Comparison of ENCODE assay signal across 11 mouse cellular contexts in genomic region chr16:89699710-89700109, GRCm38 (mm10).
DNase-seq lines count a peak whose midpoint lies in the region; ATAC-seq lines count a peak whose summit lies in the region.
"Had no signal": no experiment of that assay in that cellular context is flagged by ENCODE, and none has a peak within 500 bp of the region (broad histone marks: within the 10 kb centered on the region; RNA-seq: fewer than 3 reads in every experiment).

No protein-coding gene starts in this region.

- no peak overlapping the region for H3K4me3 ChIP-seq in heart, embryonic 12.5 days
- H3K4me3 ChIP-seq in midbrain, embryonic 12.5 days = no peak overlapping the region
- no peak overlapping the region for H3K4me3 ChIP-seq in midbrain, embryonic 15.5 days
- H3K4me3 ChIP-seq in embryonic facial prominence, embryonic 10.5 days = no peak overlapping the region
- H3K4me3 ChIP-seq in limb, embryonic 15.5 days = no peak overlapping the region
- H3K4me3 ChIP-seq: lung, embryonic 15.5 days had no signal

- peak; percentile 14 to 18 for DNase-seq in heart, postnatal 10 days
- peak; percentile 37 for DNase-seq in embryonic facial prominence, embryonic 10.5 days (ENCODE audit: low spot score)
- no peak for DNase-seq in layer of hippocampus, adult 18-20 months (ENCODE audit: low spot score in 2 of 2)
- no peak for DNase-seq in yolk sac, embryonic 10.5 days (ENCODE audit: low spot score)
- DNase-seq: adrenal gland, adult 2 months; gastrocnemius, postnatal 36 days had no signal

- no peak for ATAC-seq in heart, embryonic 12.5 days (ENCODE audit: insufficient number of reproducible peaks, low FRiP score)
- peak; percentile 55 for ATAC-seq in midbrain, embryonic 12.5 days (ENCODE audit: low FRiP score, low read depth)
- ATAC-seq in midbrain, embryonic 15.5 days (replicated peaks) = no peak
- no peak for ATAC-seq in limb, embryonic 15.5 days (ENCODE audit: insufficient number of reproducible peaks, low FRiP score, low TSS enrichment, low read depth)

- H3K9me3 ChIP-seq in heart, embryonic 12.5 days (replicated peaks) = no peaks in the 10 kb centered on the region
- no peaks in the 10 kb centered on the region for H3K9me3 ChIP-seq in midbrain, embryonic 12.5 days
- H3K9me3 ChIP-seq in midbrain, embryonic 15.5 days = no peaks in the 10 kb centered on the region
- no peaks in the 10 kb centered on the region for H3K9me3 ChIP-seq in embryonic facial prominence, embryonic 10.5 days
- no peaks in the 10 kb centered on the region for H3K9me3 ChIP-seq in limb, embryonic 15.5 days
- H3K9me3 ChIP-seq: lung, embryonic 15.5 days had no signal

- H3K4me1 ChIP-seq in heart, embryonic 12.5 days (replicated peaks) = peaks cover 25% of the 10 kb centered on the region
- peaks cover 8% of the 10 kb centered on the region; the same call in 1 of the 2 replicates for H3K4me1 ChIP-seq in midbrain, embryonic 12.5 days
- no peaks in the 10 kb centered on the region for H3K4me1 ChIP-seq in midbrain, embryonic 15.5 days
- peaks cover 17% of the 10 kb centered on the region for H3K4me1 ChIP-seq in embryonic facial prominence, embryonic 10.5 days
- H3K4me1 ChIP-seq in limb, embryonic 15.5 days = peaks cover 5% of the 10 kb centered on the region; the same call in 1 of the 2 replicates
- H3K4me1 ChIP-seq: lung, embryonic 15.5 days had no signal

- no peaks in the 10 kb centered on the region for H3K27me3 ChIP-seq in heart, embryonic 12.5 days (replicated peaks)
- H3K27me3 ChIP-seq in midbrain, embryonic 12.5 days = peaks cover 4% of the 10 kb centered on the region; the same call in 1 of the 2 replicates
- H3K27me3 ChIP-seq in midbrain, embryonic 15.5 days (replicated peaks) = no peaks in the 10 kb centered on the region
- no peaks in the 10 kb centered on the region for H3K27me3 ChIP-seq in embryonic facial prominence, embryonic 10.5 days (replicated peaks; ENCODE audit: low read depth, poor library complexity, severe bottlenecking)
- H3K27me3 ChIP-seq in limb, embryonic 15.5 days = no peaks in the 10 kb centered on the region
- H3K27me3 ChIP-seq: lung, embryonic 15.5 days had no signal

- no peak overlapping the region for H3K9ac ChIP-seq in heart, embryonic 12.5 days
- no peak overlapping the region for H3K9ac ChIP-seq in midbrain, embryonic 12.5 days (replicated peaks)
- no peak overlapping the region for H3K9ac ChIP-seq in midbrain, embryonic 15.5 days
- H3K9ac ChIP-seq in limb, embryonic 15.5 days = no peak overlapping the region
- H3K9ac ChIP-seq: lung, embryonic 15.5 days had no signal

- no peak overlapping the region for H3K27ac ChIP-seq in heart, embryonic 12.5 days (ENCODE audit: poor library complexity, severe bottlenecking)
- 0 out of 2 replicates have a peak overlapping the region, but pooled peaks have one; percentile 26 for H3K27ac ChIP-seq in midbrain, embryonic 12.5 days (replicated peaks)
- no peak overlapping the region for H3K27ac ChIP-seq in midbrain, embryonic 15.5 days
- peak overlapping the region; percentile 27; the same call in 1 of the 2 replicates for H3K27ac ChIP-seq in embryonic facial prominence, embryonic 10.5 days (replicated peaks)
- peak overlapping the region; percentile 38; the same call in 1 of the 2 replicates for H3K27ac ChIP-seq in limb, embryonic 15.5 days
- H3K27ac ChIP-seq: lung, embryonic 15.5 days had no signal

- no peaks in the 10 kb centered on the region for H3K36me3 ChIP-seq in heart, embryonic 12.5 days
- H3K36me3 ChIP-seq in midbrain, embryonic 12.5 days = no peaks in the 10 kb centered on the region
- H3K36me3 ChIP-seq in midbrain, embryonic 15.5 days (replicated peaks) = no peaks in the 10 kb centered on the region
- H3K36me3 ChIP-seq in embryonic facial prominence, embryonic 10.5 days (replicated peaks) = no peaks in the 10 kb centered on the region
- no peaks in the 10 kb centered on the region for H3K36me3 ChIP-seq in limb, embryonic 15.5 days
- H3K36me3 ChIP-seq: lung, embryonic 15.5 days had no signal

- intact Hi-C loops in heart, postnatal 10 days (cut with DNase I) = no loop called here

- WGBS in heart, embryonic 12.5 days = 4% methylated on average over 2 of the region's 2 CpGs
- WGBS in midbrain, embryonic 12.5 days = 0% methylated on average over 2 of the region's 2 CpGs
- WGBS in midbrain, embryonic 15.5 days = 0% methylated on average over 2 of the region's 2 CpGs
- WGBS in embryonic facial prominence, embryonic 10.5 days = 10% methylated on average over 2 of the region's 2 CpGs
- 19% methylated on average over 2 of the region's 2 CpGs for WGBS in limb, embryonic 15.5 days

- no peak overlapping the region for H3K4me2 ChIP-seq in heart, embryonic 12.5 days
- H3K4me2 ChIP-seq in midbrain, embryonic 12.5 days (replicated peaks) = no peak overlapping the region
- no peak overlapping the region for H3K4me2 ChIP-seq in midbrain, embryonic 15.5 days
- H3K4me2 ChIP-seq in limb, embryonic 15.5 days = no peak overlapping the region
- H3K4me2 ChIP-seq: lung, embryonic 15.5 days had no signal

Comparison
In these comparisons a context has a peak if more than half of its experiments do, and no peak if none do; other contexts are left out.
1. H3K27ac ChIP-seq: peak in midbrain, embryonic 12.5 days (single experiment), embryonic facial prominence, embryonic 10.5 days (single experiment) and limb, embryonic 15.5 days (single experiment); none in heart, embryonic 12.5 days (single experiment) and midbrain, embryonic 15.5 days (single experiment).
2. DNase-seq: peak in heart, postnatal 10 days (2 of 2) and embryonic facial prominence, embryonic 10.5 days (single experiment); none in layer of hippocampus, adult 18-20 months (0 of 2) and yolk sac, embryonic 10.5 days (single experiment).